Mouse (Mus musculus) layer of hippocampus, postnatal 14 days (tissue): ENCODE results near the gene Sos1. TPM values are rescaled to one million over a fixed set of nuclear protein-coding genes. Genes with fewer than 3 reads are reported as not detected.
"Not testable (repeated sequence)": the region's sequence is repeated elsewhere in the genome, so short reads cannot be mapped to it uniquely, and the experiment has no call there.

Source experiments
- DNase-seq, 2 experiments: peaks; one replicate each; pipeline ENCODE4 v3.0.0; 2021 to 2022; ENCODE audit warnings: low spot score in 2 of 2, mixed read lengths in 1 of 2
- total RNA-seq, 2 experiments: library from RNA; stranded (reverse); gene quantifications; 2 replicates each; pipeline ENCODE4 v1.2.3; 2021

The Sos1 gene
- total RNA-seq, 2 experiments from 2014 or later, result 37.3 to 38.9 TPM

DNA sequence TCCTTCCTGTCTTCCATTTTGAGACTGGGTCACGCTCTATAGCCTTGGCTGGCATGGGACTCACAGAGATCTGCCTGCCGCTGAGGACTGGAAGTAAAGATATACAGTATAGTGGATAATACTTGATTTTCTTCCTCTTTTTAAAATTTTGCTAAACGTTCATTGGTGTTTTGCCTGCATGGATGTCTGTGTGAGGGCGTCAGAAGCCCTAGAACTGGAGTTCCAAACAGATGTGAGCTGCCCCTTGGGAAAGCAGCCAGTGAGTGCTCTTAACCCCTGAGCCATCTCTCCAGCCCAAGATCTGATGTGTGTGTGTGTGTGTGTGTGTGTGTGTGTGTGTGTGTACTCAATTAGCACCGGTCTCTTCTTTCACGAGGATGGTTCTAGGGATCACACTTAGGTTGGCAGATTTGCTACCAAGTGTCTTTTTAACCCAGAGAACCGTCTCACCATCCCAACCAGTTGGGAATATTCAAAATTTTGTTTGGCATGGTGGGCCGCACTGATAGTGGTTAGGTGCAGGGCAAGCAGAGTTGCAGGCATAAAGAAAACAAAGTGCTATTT is 16.4 kb upstream of the Sos1 start:
- DNase-seq, result no peak

DNA sequence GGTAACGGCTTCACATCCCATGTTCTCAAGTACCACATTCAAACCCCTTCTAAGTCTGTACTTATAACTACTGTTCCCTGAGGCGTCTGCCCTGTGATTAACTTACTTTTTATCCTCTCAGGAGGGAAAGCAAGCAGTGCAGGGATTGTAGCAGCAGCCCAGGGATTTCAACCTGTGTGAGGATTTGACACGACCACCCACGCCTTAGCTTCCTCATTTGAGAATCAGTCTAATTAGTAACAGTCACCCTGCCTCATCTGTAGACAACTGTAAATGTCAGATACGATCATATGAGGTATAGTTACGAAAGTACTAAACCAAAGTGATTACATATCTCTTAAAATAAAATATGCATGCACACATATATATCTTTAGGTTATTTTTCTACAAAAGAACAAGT is 15.9 kb upstream of the Sos1 start:
- DNase-seq, result no peak

DNA sequence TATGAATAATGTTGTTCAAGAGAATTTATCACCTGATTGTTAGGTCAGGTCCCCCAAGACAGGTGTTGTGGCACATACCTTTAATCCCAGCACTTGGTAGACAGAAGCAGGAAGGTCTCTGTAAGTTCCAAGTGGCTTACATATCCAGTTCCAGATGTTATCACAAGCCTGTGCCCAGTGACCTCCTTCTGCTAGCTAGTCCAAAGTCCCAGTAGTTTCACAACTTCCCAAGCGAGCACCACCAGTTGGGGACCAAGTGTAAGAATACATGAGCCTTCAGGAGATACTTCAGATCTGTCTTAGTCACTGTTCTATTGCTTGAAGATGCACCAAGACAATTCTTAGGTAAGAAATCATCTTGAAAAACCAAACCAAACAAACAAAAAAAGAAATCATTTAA is 13.6 kb upstream of the Sos1 start:
- DNase-seq, result no peak

GRCm38 (mm10) chr17:80492811-80493210 is 12.6 kb upstream of the Sos1 start:
- no peak for DNase-seq

DNA sequence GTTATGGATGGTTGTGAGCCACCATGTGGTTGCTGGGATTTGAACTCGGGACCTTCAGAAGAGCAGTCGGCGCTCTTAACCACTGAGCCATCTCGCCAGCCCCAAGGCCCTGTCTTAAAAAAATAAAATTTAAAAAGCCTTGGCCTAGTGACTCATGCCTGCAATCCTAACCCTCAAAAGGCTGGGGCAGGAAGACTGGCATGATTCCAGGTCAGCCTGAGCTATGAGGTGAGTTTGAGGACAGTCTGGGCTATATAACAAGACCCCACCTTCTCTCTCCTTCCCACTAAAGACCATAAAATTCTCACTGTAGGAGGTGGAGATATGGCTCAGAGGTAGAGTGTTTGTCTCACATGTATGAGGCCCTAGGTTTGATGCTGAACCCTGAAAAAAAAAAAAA is 12.0 kb upstream of the Sos1 start:
- DNase-seq, result no peak

DNA sequence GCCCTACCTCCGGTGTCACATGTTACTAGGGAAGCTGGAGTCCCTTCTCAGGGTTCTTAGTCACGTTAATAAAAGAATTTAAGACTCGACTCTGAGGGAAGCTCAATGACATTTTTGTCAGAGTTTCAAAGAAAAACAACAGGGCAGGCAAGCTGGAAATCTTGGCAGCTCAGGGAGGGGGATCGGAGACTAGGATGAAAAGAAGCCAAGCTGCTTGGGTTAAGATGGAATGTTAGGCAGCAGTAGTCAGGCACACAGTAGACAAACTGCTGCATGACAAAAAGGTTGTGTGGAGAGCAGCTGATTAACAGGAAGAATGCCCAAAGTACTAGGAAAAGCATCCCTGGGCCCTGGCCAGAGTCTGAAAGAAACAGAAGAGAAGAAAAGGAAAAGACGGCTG is 9.9 kb upstream of the Sos1 start:
- no peak for DNase-seq

- DNase-seq, result no peak
Measured at GRCm38 (mm10) chr17:80488918-80489317, 8.7 kb upstream of the Sos1 start.

- DNase-seq, result no peak
Measured at GRCm38 (mm10) chr17:80485160-80485559, 4.9 kb upstream of the Sos1 start.

DNA sequence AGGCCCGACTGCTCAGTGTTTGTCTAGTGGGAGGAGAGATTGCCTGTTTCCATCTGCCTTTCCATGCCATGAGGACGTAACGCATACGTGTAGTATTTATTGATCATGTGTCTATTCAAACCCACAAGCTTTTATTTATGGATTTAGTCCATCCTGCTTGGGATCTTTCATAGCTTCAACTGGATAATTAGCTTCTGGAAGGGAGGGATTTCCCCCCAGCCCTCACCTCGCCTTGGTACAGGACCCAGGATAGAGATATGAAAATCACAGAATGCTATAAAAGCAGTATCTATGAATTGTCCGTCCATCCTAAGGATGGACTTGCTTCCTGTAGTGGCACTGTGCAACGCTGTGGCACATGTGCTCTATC is 587 bp upstream of the Sos1 start:
- DNase-seq, result no peak

DNA sequence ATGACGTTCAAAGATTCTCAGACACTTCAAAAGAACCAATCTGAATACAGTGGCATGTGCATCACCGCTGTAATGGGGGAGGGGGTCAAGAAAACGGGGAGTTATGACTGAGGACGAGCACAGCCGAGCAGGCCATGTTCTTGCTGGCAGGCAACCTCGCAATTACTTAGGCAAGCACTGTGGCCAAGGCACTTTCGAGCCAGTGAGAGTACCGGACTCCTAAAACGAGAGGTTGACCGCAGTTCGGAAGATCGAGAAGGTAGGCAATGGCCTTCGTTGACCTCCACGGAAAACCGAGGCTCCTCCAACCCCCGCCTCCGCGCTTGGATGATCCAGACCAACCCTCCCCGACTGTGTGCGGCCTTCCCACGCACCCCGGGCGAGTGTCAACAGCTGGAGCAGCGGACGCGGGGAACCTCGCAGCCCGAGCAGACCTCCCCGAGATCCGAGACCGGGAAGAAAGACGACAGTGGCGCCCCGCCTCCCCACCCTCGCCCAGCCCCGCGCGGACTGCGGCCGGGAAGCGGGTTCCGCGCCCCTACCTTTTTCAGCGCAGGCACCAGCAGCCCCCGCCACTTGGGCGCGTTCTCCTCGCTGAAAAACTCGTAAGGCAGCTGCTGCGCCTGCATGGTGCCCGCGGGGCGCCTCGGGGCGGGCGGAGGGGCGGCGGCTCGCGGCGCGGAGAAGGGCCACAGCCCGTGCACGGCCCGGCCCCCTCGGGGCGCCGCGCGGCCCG is 790 bp downstream of the Sos1 start:
- peak; percentile 37 to 53 for DNase-seq

GRCm38 (mm10) chr17:80477679-80478078 is 2.6 kb downstream of the Sos1 start:
- no peak for DNase-seq

DNA sequence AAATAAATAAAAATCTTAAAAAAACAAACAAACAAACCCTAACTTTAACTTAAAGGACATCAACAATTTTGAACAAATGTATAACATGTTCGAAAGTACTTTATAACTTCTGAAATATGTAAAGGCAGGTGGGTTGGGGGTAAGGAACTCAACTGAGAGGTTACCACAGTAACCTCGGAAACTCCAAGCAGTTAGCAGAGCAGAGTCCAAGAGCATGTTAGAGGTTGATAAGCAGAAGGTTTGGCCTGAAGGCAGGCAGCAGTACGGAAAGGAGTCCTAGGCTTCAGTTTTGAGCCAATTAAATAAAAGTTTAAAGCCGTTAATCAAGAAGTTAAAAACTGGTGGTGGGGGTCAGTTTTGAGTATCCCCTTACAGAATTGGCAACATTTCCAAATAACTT is 3.8 kb downstream of the Sos1 start:
- DNase-seq, result no peak

DNA sequence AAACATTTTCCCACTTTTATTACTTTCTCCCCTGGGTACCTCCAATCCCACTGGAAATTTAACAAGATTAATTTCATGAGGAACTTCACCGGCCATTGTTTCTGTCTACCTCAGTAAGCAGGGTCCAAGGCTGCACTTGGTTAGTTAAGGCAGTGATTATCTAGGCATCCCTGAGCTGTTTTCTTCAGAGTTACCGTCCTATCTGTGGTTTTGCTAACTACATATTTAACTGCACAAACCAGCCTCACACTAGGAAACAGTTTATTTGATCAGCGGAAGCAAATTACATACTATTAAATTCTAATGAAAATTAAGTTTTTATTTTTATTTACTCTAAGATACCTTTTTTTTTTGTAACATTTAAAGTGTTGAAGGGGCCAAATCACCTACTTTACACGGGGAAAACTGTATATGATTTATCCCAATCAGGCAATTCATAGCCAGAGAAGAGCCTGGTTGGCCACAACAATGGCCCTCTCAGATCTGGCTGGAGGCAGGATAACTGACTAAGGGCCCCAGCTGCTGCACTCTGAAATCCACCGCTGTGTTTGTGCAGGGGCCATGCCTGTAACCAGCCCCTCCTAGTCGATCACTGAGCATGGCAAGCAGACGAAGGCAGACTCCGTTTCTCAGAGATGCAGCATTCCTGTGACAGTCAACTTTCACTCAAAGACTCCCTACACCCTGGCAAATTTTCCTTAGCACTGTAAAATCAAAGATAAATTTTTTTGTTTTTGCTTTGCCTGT is 9.0 kb downstream of the Sos1 start:
- DNase-seq, result no peak

DNA sequence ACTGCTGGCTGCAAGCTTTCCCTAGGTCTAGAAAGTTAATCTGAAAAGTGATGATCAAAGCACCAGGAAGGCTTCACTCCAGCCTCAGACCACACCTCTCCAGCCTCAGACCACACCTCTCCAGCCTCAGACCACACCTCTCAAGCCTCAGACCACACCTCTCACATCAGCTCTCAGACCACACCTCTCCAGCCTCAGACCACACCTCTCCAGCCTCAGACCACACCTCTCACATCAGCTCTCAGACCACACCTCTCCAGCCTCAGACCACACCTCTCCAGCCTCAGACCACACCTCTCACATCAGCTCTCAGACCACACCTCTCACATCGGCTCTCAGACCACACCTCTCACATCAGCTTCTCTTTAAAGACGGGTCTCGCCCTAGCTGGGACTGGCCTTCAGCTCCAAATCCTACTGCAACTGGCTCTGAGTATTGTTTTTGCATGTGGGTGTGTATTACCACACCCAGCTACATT is 11.8 kb downstream of the Sos1 start:
- DNase-seq, result not testable (repeated sequence)

DNA sequence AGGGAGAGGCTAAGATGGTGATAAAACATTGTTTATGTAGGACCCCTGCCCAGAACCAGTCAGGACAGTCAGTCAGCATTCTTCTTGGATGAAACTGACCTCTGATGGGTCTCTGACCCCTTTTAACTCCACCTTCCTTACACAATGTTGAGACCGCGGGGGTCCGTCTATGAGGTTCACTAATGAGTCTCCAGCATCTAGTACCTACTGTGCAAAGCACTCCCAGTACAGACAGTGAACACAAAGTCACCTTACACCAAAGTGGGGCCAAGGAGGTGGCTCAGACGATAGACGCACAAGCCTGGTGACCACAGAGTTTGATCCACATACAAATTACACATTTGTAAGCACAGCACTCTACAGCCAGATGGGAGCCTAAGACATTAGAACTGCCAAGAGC is 20.0 kb downstream of the Sos1 start:
- DNase-seq, result no peak

- DNase-seq, result peak in 1 of 2 experiments; percentile 52
Measured at GRCm38 (mm10) chr17:80455648-80456047, 24.6 kb downstream of the Sos1 start.

DNA sequence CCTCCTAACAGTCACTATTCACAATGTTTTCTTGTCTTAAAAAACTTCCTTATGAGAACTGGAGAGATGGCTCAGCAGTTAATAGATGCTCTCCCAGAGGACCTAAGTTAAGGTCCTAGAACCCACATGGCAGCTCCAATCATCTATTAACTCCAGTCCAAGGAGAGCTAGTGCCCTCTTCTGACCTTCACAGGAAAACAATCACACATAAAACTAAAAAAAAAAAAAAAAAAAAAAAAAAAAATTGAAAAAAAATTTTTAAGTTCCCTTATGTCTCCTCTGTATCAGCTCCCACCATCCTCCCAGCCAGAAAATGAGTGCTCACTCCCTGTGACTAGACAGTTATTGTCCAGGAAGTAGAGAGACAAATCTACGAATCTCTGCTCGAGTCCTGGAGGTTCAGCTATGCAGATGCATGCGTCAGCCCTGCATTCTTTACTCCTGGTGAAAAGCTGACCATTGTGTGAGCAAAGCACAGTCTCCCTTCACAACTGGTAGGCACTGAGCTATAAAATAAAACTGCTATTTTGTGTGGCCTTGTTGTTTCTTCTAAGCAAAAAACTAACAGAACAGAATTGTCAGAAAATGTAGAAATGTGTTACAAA is 29.7 kb downstream of the Sos1 start:
- no peak for DNase-seq

GRCm38 (mm10) chr17:80446470-80446869 is 33.8 kb downstream of the Sos1 start:
- no peak for DNase-seq

DNA sequence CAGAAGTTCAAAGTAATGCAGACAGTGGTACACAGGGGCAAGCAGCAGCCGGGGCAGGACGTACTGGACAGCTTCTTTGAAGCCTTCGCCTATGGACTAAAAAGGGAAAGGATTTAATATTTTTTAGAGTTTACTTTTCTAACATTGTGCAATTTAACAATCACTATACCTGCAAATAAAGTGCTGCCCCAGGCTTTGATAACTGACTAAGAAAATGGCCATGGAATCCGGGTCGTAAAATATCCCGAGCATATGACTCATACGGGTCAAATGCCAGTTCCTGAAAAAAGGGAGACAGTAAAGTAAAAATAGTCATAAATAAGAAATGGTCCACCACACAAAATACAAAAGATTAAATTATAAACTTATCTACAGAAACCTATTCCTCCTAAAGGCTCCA is 34.8 kb downstream of the Sos1 start:
- no peak for DNase-seq

- no peak for DNase-seq
Measured at GRCm38 (mm10) chr17:80435680-80436079, 44.6 kb downstream of the Sos1 start.

GRCm38 (mm10) chr17:80434430-80434829 is 45.8 kb downstream of the Sos1 start:
- DNase-seq, result peak in 1 of 2 experiments; percentile 29

- DNase-seq, result no peak
Measured at GRCm38 (mm10) chr17:80431997-80432396, 48.3 kb downstream of the Sos1 start.
